24 mouse cellular contexts compared by ENCODE assay signal in genomic region chr11:22876680-22877330, GRCm38 (mm10). TPM values are rescaled to one million over a fixed set of nuclear protein-coding genes. Genes with fewer than 3 reads are reported as not detected.
A peak's percentile ranks its signal among the peaks of the same experiment; 100 is the strongest.
DNase-seq lines count a peak whose midpoint lies in the region; ATAC-seq and TF ChIP-seq lines count a peak whose summit lies in the region.
"Had no signal": no experiment of that assay in that cellular context is flagged by ENCODE, and none has a peak within 500 bp of the region (broad histone marks: within the 10 kb centered on the region; RNA-seq: fewer than 3 reads in every experiment).

No protein-coding gene starts in this region.

- H3K4me3 ChIP-seq in testis, adult 2 months (ENCODE audit: control insufficient read depth, low read depth, low read length), result no peak overlapping the region
- no peak overlapping the region for H3K4me3 ChIP-seq in liver, embryonic 14.5 days (ENCODE audit: insufficient read depth in 1 of 2, low read depth in 2 of 2, low read length in 2 of 2)
- no peak overlapping the region for H3K4me3 ChIP-seq in kidney, embryonic 16.5 days (ENCODE audit: low read length)
- H3K4me3 ChIP-seq: embryonic facial prominence, embryonic 10.5 days; hindbrain, embryonic 10.5 days; intestine, embryonic 15.5 days; limb, embryonic 12.5 days; neural tube, embryonic 15.5 days had no signal

- 19% methylated on average over 3 of the region's 3 CpGs for WGBS in liver, embryonic 14.5 days (ENCODE audit: insufficient replicate concordance)
- whole genome bisulfite sequencing in kidney, embryonic 16.5 days, result 90% methylated on average over 3 of the region's 3 CpGs

- H3K9ac ChIP-seq in liver, embryonic 14.5 days (replicated peaks), result no peak overlapping the region
- no peak overlapping the region for H3K9ac ChIP-seq in kidney, embryonic 16.5 days (replicated peaks; ENCODE audit: low read length)
- H3K9ac ChIP-seq: forebrain, postnatal 0 days; intestine, embryonic 15.5 days; limb, embryonic 12.5 days; neural tube, embryonic 15.5 days had no signal

- H3K27ac ChIP-seq in testis, adult 2 months (ENCODE audit: control insufficient read depth, insufficient read depth, low read depth, low read length), result peak overlapping the region; percentile 3; the same call in 1 of the 2 replicates
- H3K27ac ChIP-seq in liver, embryonic 14.5 days, result peak overlapping the region; percentile 46; the same call in 1 of the 2 replicates
- no peak overlapping the region for H3K27ac ChIP-seq in kidney, embryonic 16.5 days (ENCODE audit: low read length)
- H3K27ac ChIP-seq: embryonic facial prominence, embryonic 10.5 days; hindbrain, embryonic 10.5 days; intestine, embryonic 15.5 days; limb, embryonic 12.5 days; neural tube, embryonic 15.5 days had no signal

- H3K4me2 ChIP-seq in liver, embryonic 14.5 days (ENCODE audit: low read depth), result peak overlapping the region; percentile 0; the same call in 1 of the 2 replicates
- H3K4me2 ChIP-seq in kidney, embryonic 16.5 days (replicated peaks; ENCODE audit: low read depth, low read length), result no peak overlapping the region
- H3K4me2 ChIP-seq: intestine, embryonic 15.5 days; limb, embryonic 12.5 days; neural tube, embryonic 15.5 days had no signal

- H3K4me1 ChIP-seq in testis, adult 2 months (ENCODE audit: control insufficient read depth, insufficient read depth, low read length), result peaks cover 4% of the 10 kb centered on the region
- peaks cover 8 to 16% of the 10 kb centered on the region in 2 experiments for H3K4me1 ChIP-seq in liver, embryonic 14.5 days (replicated peaks; ENCODE audit: control insufficient read depth in 2 of 2, insufficient read depth in 2 of 2, low read length in 1 of 2)
- H3K4me1 ChIP-seq in kidney, embryonic 16.5 days (ENCODE audit: insufficient read depth, low read length), result peaks cover 3% of the 10 kb centered on the region; the same call in 1 of the 2 replicates

- H3K36me3 ChIP-seq in testis, adult 2 months (ENCODE audit: control insufficient read depth, insufficient read depth, low read length), result no peaks in the 10 kb centered on the region
- no peaks in the 10 kb centered on the region for H3K36me3 ChIP-seq in liver, embryonic 14.5 days (replicated peaks; ENCODE audit: control insufficient read depth, insufficient read depth, low read depth)
- H3K36me3 ChIP-seq in kidney, embryonic 16.5 days (ENCODE audit: insufficient read depth, low read length), result no peaks in the 10 kb centered on the region
- H3K36me3 ChIP-seq: embryonic facial prominence, embryonic 10.5 days; hindbrain, embryonic 10.5 days; intestine, embryonic 15.5 days; limb, embryonic 12.5 days; neural tube, embryonic 15.5 days had no signal

- TF ChIP-seq CTCF in testis, adult 2 months (IDR thresholded peaks at IDR 0.05; ENCODE audit: control insufficient read depth, insufficient read depth, insufficient replicate concordance, low read depth, low read length), result no peak
- TF ChIP-seq CTCF in liver, embryonic 14.5 days (IDR thresholded peaks at IDR 0.05; ENCODE audit: low read depth), result no peak

- TF ChIP-seq EP300 in liver, embryonic 14.5 days (IDR thresholded peaks at IDR 0.05; ENCODE audit: low read depth), result peak; percentile 70

- peak; percentile 42; the same call in 1 of the 2 replicates for ATAC-seq in erythroblast, adult 5-6 weeks (replicated peaks; ENCODE audit: low FRiP score, poor library complexity, severe bottlenecking)
- ATAC-seq in liver, embryonic 14.5 days (ENCODE audit: insufficient read depth), result peak; percentile 87
- no peak for ATAC-seq in kidney, embryonic 16.5 days (ENCODE audit: low FRiP score, low TSS enrichment)
- ATAC-seq: forebrain, postnatal 0 days; hindbrain, embryonic 16.5 days; intestine, embryonic 15.5 days had no signal

- TF ChIP-seq POLR2A in testis, adult 2 months (IDR thresholded peaks at IDR 0.05; ENCODE audit: control insufficient read depth, low read depth, low read length), result no peak

- DNase-seq in testis, postnatal 10 days (ENCODE audit: low spot score), result no peak
- DNase-seq in liver, embryonic 14.5 days (ENCODE audit: low read depth in 3 of 3, low spot score in 3 of 3), result peak in 1 of 3 experiments; percentile 52
- no peak for DNase-seq in kidney, postnatal 10 days
- no peak for DNase-seq in cerebellum, postnatal 14 days
- no peak for DNase-seq in heart, adult 18-20 months
- DNase-seq: adrenal gland, postnatal 10 days; cerebellum, adult 9-10 months; forebrain, postnatal 0 days; gastrocnemius, postnatal 36 days; kidney, adult 8-10 months; kidney, postnatal 36 days; lung, adult 2 months; lung, postnatal 14 days; right cerebral cortex, adult 18-20 months; thymus, postnatal 4 days had no signal

- no peaks in the 10 kb centered on the region for H3K27me3 ChIP-seq in testis, adult 2 months (ENCODE audit: control insufficient read depth, insufficient read depth, low read length)
- no peaks in the 10 kb centered on the region for H3K27me3 ChIP-seq in liver, embryonic 14.5 days (ENCODE audit: control insufficient read depth, insufficient read depth, low read length)
- no peaks in the 10 kb centered on the region for H3K27me3 ChIP-seq in kidney, embryonic 16.5 days (ENCODE audit: insufficient read depth, low read length)
- H3K27me3 ChIP-seq: intestine, embryonic 15.5 days; limb, embryonic 12.5 days; neural tube, embryonic 15.5 days had no signal

- H3K9me3 ChIP-seq in liver, embryonic 14.5 days (ENCODE audit: control insufficient read depth, low read length), result no peaks in the 10 kb centered on the region
- no peaks in the 10 kb centered on the region for H3K9me3 ChIP-seq in kidney, embryonic 16.5 days (ENCODE audit: low read length)
- H3K9me3 ChIP-seq: embryonic facial prominence, embryonic 10.5 days; hindbrain, embryonic 10.5 days; intestine, embryonic 15.5 days; limb, embryonic 12.5 days; neural tube, embryonic 15.5 days had no signal

RNA-seq across cellular contexts. Expression of gene B3gnt2, which starts 16.0 kb away (rescaled TPM):
- polyA plus RNA-seq in testis, adult 2 months (2012; rRNA removed), result 1.2 and 1.6 TPM in 2 replicates
- total RNA-seq in erythroblast, adult 5-6 weeks (2015; ENCODE audit: low replicate concordance), result 3.1 TPM in 1 of 2 replicates, not detected in the other
- total RNA-seq in erythroblast, adult 5-6 weeks (2017; ENCODE audit: low replicate concordance), result 0.09 and 3.9 TPM in 2 replicates
- polyA plus RNA-seq in liver, embryonic 14.5 days (2012; rRNA removed), result 2.2 and 2.3 TPM in 2 replicates
- polyA plus RNA-seq in liver, embryonic 14.5 days (2014; fragmentation: Nextera tagmentation; extraction: Ambion mirVana), result 3.6 and 4.1 TPM in 2 replicates
- 1 to 10 TPM; 2.4 to 5.9 TPM for total RNA-seq in heart, adult 18-20 months (2021)
- polyA plus RNA-seq in kidney, embryonic 16.5 days (2015; fragmentation: Nextera tagmentation; extraction: Ambion mirVana), result 8.2 and 13.2 TPM in 2 replicates
